Comparison of ENCODE assay signal across 9 mouse cellular contexts in the genomic region with DNA sequence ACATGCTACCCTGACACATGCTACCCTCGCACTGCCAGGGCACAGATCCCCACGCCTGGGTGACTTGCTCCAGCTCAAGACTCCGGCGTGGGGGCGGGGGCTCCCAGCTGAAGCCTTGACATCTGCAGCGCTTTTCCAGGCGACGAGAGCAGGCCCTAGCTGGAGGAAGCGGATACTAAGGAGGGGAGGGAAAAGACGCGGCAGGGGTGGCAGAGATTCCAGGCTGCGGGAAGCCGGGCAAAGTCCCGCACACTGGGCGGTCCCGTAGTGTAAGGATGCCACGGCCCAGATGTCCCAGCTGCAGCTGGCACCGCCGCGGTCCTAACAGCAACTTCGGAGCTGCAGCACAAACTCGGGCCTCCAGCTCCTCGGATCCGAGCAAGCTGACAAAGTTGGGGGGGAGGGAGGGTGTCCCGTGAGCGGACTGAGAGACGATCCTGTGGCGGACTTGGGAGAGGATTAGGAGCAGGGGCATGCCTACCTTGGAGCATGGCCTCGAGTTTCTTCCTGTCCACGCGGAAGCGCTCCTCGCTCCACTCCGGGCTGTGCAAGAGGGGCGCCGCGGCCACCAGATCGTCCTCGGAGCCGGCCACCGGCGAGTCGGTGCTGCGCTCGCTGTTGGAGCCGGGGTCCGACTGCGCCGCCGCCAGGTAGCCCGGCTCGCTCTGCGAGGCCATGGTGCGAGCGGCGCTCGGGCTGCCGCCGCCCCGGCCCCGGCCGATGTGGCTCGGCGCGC. TPM values are rescaled to one million over a fixed set of nuclear protein-coding genes. Genes with fewer than 3 reads are reported as not detected.
DNase-seq lines count a peak whose midpoint lies in the region; ATAC-seq and TF ChIP-seq lines count a peak whose summit lies in the region.
"Had no signal": no experiment of that assay in that cellular context is flagged by ENCODE, and none has a peak within 500 bp of the region (broad histone marks: within the 10 kb centered on the region; RNA-seq: fewer than 3 reads in every experiment).

No protein-coding gene starts in this region.

- no peak for TF ChIP-seq CTCF in midbrain, postnatal 0 days (IDR thresholded peaks at IDR 0.05)

- no peaks in the 10 kb centered on the region for H3K4me1 ChIP-seq in intestine, embryonic 16.5 days (ENCODE audit: control insufficient read depth, insufficient read depth, low read length)
- H3K4me1 ChIP-seq in midbrain, postnatal 0 days (ENCODE audit: insufficient read depth, low read length), result no peaks in the 10 kb centered on the region

- H3K9me3 ChIP-seq in intestine, embryonic 16.5 days (ENCODE audit: control insufficient read depth, low read length), result no peaks in the 10 kb centered on the region
- H3K9me3 ChIP-seq in midbrain, postnatal 0 days (ENCODE audit: low read length), result no peaks in the 10 kb centered on the region

- under 1% methylated on average over 65 of the region's 65 CpGs for whole genome bisulfite sequencing in intestine, embryonic 16.5 days
- WGBS in midbrain, postnatal 0 days, result under 1% methylated on average over 45 of the region's 65 CpGs

- peak overlapping the region; percentile 33 for H3K27ac ChIP-seq in intestine, embryonic 16.5 days (ENCODE audit: low read length)
- H3K27ac ChIP-seq in midbrain, postnatal 0 days (ENCODE audit: low read depth, low read length), result no peak overlapping the region

- peak overlapping the region; percentile 84 for H3K9ac ChIP-seq in intestine, embryonic 16.5 days (ENCODE audit: low read depth, low read length)
- H3K9ac ChIP-seq in midbrain, postnatal 0 days (replicated peaks; ENCODE audit: low read length, poor library complexity, severe bottlenecking), result peak overlapping the region; percentile 61

- H3K36me3 ChIP-seq in intestine, embryonic 16.5 days (ENCODE audit: control insufficient read depth, insufficient read depth, low read length), result no peaks in the 10 kb centered on the region
- H3K36me3 ChIP-seq in midbrain, postnatal 0 days (ENCODE audit: insufficient read depth, low read length), result no peaks in the 10 kb centered on the region

- peak overlapping the region; percentile 72 for H3K4me3 ChIP-seq in intestine, embryonic 16.5 days (ENCODE audit: low read length)
- H3K4me3 ChIP-seq in midbrain, postnatal 0 days (ENCODE audit: low read depth, low read length), result peak overlapping the region; percentile 68

- peak; percentile 28 for DNase-seq in layer of hippocampus, adult 11-12 months (ENCODE audit: low spot score)
- no peak for DNase-seq in layer of hippocampus, adult 9-11 months
- DNase-seq in embryo, embryonic 11.5 days (ENCODE audit: low read depth, low spot score), result peak; percentile 30
- peak; percentile 22 for DNase-seq in liver
- DNase-seq in midbrain, postnatal 0 days (ENCODE audit: low spot score), result peak; percentile 54
- peak; percentile 34 for DNase-seq in urinary bladder, postnatal 14 days (ENCODE audit: low spot score)

- peak; percentile 37 for ATAC-seq in granulocyte monocyte progenitor cell, adult 5-6 weeks (replicated peaks; ENCODE audit: poor library complexity, severe bottlenecking)
- peak; percentile 89 for ATAC-seq in intestine, embryonic 16.5 days
- peak; percentile 76 for ATAC-seq in midbrain, postnatal 0 days (ENCODE audit: low FRiP score)

- H3K4me2 ChIP-seq in intestine, embryonic 16.5 days (ENCODE audit: low read depth, low read length), result peak overlapping the region; percentile 96
- H3K4me2 ChIP-seq in midbrain, postnatal 0 days (ENCODE audit: low read depth, low read length, poor library complexity, severe bottlenecking), result peak overlapping the region; percentile 92

- H3K27me3 ChIP-seq in intestine, embryonic 16.5 days (replicated peaks; ENCODE audit: control insufficient read depth, insufficient read depth, low read length), result peaks cover 6% of the 10 kb centered on the region
- H3K27me3 ChIP-seq in midbrain, postnatal 0 days (ENCODE audit: insufficient read depth, low read length), result no peaks in the 10 kb centered on the region

RNA-seq across cellular contexts. Expression of a gene that starts 0.4 kb away (rescaled TPM):
- not detected in 2 replicates for total RNA-seq in granulocyte monocyte progenitor cell, adult 5-6 weeks (2014; fragmentation: Nextera tagmentation)
- not detected in 2 replicates for total RNA-seq in granulocyte monocyte progenitor cell, adult 5-6 weeks (2017)
- polyA plus RNA-seq in intestine, embryonic 16.5 days (2015; fragmentation: Nextera tagmentation; extraction: Ambion mirVana), result 11.8 and 12.6 TPM in 2 replicates
- 4.9 and 6.1 TPM in 2 replicates for total RNA-seq in midbrain, postnatal 0 days (2014; rRNA removed)
- polyA plus RNA-seq in midbrain, postnatal 0 days (2015; fragmentation: Nextera tagmentation; extraction: Ambion mirVana), result 5.6 and 6.5 TPM in 2 replicates
- total RNA-seq: CH12.LX had no signal

Comparison
In these comparisons a context has a peak if more than half of its experiments do, and no peak if none do; other contexts are left out.
1. ATAC-seq: peak in every context shown above with its lines; median percentile 89 in intestine, embryonic 16.5 days; 76 in midbrain, postnatal 0 days; 37 in granulocyte monocyte progenitor cell, adult 5-6 weeks.